Mouse (Mus musculus): Measurements from ENCODE around the gene Scyl3. TPM values are rescaled to one million over a fixed set of nuclear protein-coding genes. Genes with fewer than 3 reads are reported as not detected.

Scyl3 gene
- 19.1 and 20.4 TPM in 2 replicates for total RNA-seq (2023)

DNA sequence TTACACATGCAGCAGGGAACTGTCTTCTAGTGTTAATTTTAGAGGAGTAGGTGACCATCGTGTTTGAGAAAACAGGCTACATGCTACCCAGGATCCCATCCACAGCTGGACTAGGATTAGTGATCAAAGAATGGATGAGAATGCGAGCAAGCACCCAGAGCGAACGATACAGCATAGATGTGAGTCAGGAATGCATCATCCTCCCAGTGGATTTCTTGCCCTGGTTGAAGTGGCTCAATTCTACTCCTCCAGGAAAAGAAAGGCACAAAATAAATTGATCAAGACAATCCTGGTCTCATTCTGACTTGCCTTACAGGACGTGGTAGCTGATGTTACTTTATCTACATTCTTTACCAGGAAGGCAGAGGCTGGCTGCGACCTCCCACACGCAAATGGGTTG, at the start of gene Scyl3:
TSS of gene Scyl3 (plus strand) at position 255 of the 400 bp plus-strand sequence.

GRCm38 (mm10) chr1:163994721-163995608, 66.1 kb downstream of the Scyl3 start, which contains the start of the genes BC055324 and Mettl18:
BC055324 (minus strand) TSS chr1:163994796.
Mettl18 (plus strand) TSS chr1:163994889.

Other genes with a start within 250 kb of the Scyl3 start
- gene Mettl11b, start 203.9 kb upstream of the Scyl3 start, total RNA-seq (2023) = not detected in 2 replicates
- gene Kifap3, start 149.5 kb upstream of the Scyl3 start, total RNA-seq (2023) = 2.5 and 2.7 TPM in 2 replicates
- gene BC055324, start 65.7 kb downstream of the Scyl3 start, total RNA-seq (2023) = 6.9 and 10.5 TPM in 2 replicates
- 1.7 and 2.4 TPM in 2 replicates for gene Mettl18, start 65.8 kb downstream of the Scyl3 start, total RNA-seq (2023)
- 0.52 and 0.92 TPM in 2 replicates for gene Sele, start 119.1 kb downstream of the Scyl3 start, total RNA-seq (2023)
- 440 and 554 TPM in 2 replicates for gene Sell, start 132.9 kb downstream of the Scyl3 start, total RNA-seq (2023)
- 30.6 and 35.7 TPM in 2 replicates for gene Selp, start 186.2 kb downstream of the Scyl3 start, total RNA-seq (2023)
- 59.4 and 67.1 TPM in 2 replicates for gene F5, start 222.7 kb downstream of the Scyl3 start, total RNA-seq (2023)